Mouse (Mus musculus): ENCODE results near the gene Rwdd4a. TPM values are rescaled to one million over a fixed set of nuclear protein-coding genes. Genes with fewer than 3 reads are reported as not detected.

Rwdd4a gene
- polyA plus RNA-seq, 1 experiment from 2014 or later, result 44.4 TPM

- Histone ChIP-seq H3K4me1 (ENCODE audit: control insufficient read depth, insufficient read depth, low read length) (no peaks in the 10 kb centered on the region), H3K27ac (replicated peaks; ENCODE audit: low read depth, low read length) (no peak overlapping the region), H3K36me3 (ENCODE audit: control insufficient read depth, insufficient read depth, low read length) (peaks cover 8% of the 10 kb centered on the region), H3K4me3 (ENCODE audit: low read depth, low read length) (no peak overlapping the region), H3K9ac (ENCODE audit: low read length) (no peak overlapping the region), H3K9me3 (ENCODE audit: control insufficient read depth, low read length) (no peaks in the 10 kb centered on the region), H3K27me3 (ENCODE audit: control insufficient read depth, insufficient read depth, low read length) (no peaks in the 10 kb centered on the region), H3K4me2 (ENCODE audit: low read depth, severe bottlenecking) (no peak overlapping the region)
- ATAC-seq (ENCODE audit: insufficient number of reproducible peaks, low FRiP score, low TSS enrichment, low read depth) (no peak), DNase-seq (ENCODE audit: low spot score) (no peak)
- WGBS, result 92% methylated on average over 9 of the region's 9 CpGs
Observed at GRCm38 (mm10) chr8:47510930-47511329, 22.5 kb upstream of the Rwdd4a start.

- no peak overlapping the region for H3K9ac ChIP-seq (ENCODE audit: low read length)
- DNase-seq (ENCODE audit: low spot score) (no peak), ATAC-seq (ENCODE audit: insufficient number of reproducible peaks, low FRiP score, low TSS enrichment, low read depth) (no peak)
- H3K4me3 ChIP-seq (ENCODE audit: low read depth, low read length), result no peak overlapping the region
- no peaks in the 10 kb centered on the region for H3K27me3 ChIP-seq (ENCODE audit: control insufficient read depth, insufficient read depth, low read length)
- H3K4me2 ChIP-seq (ENCODE audit: low read depth, severe bottlenecking), result no peak overlapping the region
- H3K4me1 ChIP-seq (ENCODE audit: control insufficient read depth, insufficient read depth, low read length), result no peaks in the 10 kb centered on the region
- WGBS, result 94% methylated on average over 15 of the region's 15 CpGs
- no peak overlapping the region for H3K27ac ChIP-seq (replicated peaks; ENCODE audit: low read depth, low read length)
- no peaks in the 10 kb centered on the region for H3K9me3 ChIP-seq (ENCODE audit: control insufficient read depth, low read length)
- peaks cover 10% of the 10 kb centered on the region for H3K36me3 ChIP-seq (ENCODE audit: control insufficient read depth, insufficient read depth, low read length)
Observed at GRCm38 (mm10) chr8:47513601-47514000, 19.9 kb upstream of the Rwdd4a start.

DNA sequence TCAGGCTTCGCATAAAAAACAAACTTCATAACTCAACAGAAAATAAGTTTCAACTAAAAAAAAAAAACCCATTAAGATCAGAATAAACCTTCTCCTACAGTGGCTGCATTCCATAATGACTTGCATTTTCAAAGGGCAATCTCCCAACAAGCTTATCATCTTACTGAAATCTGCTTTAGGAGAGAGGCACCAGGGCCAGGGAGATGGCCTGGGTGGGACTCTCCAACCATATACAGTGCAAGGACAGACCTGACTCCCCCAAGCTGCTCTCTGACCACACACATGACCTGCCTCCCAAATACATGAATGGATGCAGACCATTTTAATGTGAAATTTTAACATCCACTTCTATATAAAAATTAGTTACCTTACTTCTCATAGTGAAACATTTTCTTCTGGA is 5.4 kb upstream of the Rwdd4a start:
- H3K4me2 ChIP-seq (ENCODE audit: low read depth, severe bottlenecking), result no peak overlapping the region
- 91% methylated on average over 1 of the region's 1 CpGs for WGBS
- H3K9me3 ChIP-seq (ENCODE audit: control insufficient read depth, low read length), result no peaks in the 10 kb centered on the region
- H3K9ac ChIP-seq (ENCODE audit: low read length), result no peak overlapping the region
- H3K36me3 ChIP-seq (ENCODE audit: control insufficient read depth, insufficient read depth, low read length), result peaks cover 3% of the 10 kb centered on the region; the same call in 1 of the 2 replicates
- DNase-seq (ENCODE audit: low spot score) (no peak), ATAC-seq (ENCODE audit: insufficient number of reproducible peaks, low FRiP score, low TSS enrichment, low read depth) (no peak)
- no peak overlapping the region for H3K27ac ChIP-seq (replicated peaks; ENCODE audit: low read depth, low read length)
- H3K4me1 ChIP-seq (ENCODE audit: control insufficient read depth, insufficient read depth, low read length), result peaks cover 4% of the 10 kb centered on the region; the same call in 1 of the 2 replicates
- no peak overlapping the region for H3K4me3 ChIP-seq (ENCODE audit: low read depth, low read length)
- no peaks in the 10 kb centered on the region for H3K27me3 ChIP-seq (ENCODE audit: control insufficient read depth, insufficient read depth, low read length)

GRCm38 (mm10) chr8:47538323-47538722 is 4.9 kb downstream of the Rwdd4a start:
- no peak for DNase-seq (ENCODE audit: low spot score)
- Histone ChIP-seq H3K4me1 (ENCODE audit: control insufficient read depth, insufficient read depth, low read length) (no peaks in the 10 kb centered on the region), H3K9ac (ENCODE audit: low read length) (no peak overlapping the region), H3K4me2 (ENCODE audit: low read depth, severe bottlenecking) (no peak overlapping the region), H3K27ac (replicated peaks; ENCODE audit: low read depth, low read length) (no peak overlapping the region), H3K4me3 (ENCODE audit: low read depth, low read length) (no peak overlapping the region), H3K27me3 (ENCODE audit: control insufficient read depth, insufficient read depth, low read length) (no peaks in the 10 kb centered on the region), H3K36me3 (ENCODE audit: control insufficient read depth, insufficient read depth, low read length) (no peaks in the 10 kb centered on the region), H3K9me3 (ENCODE audit: control insufficient read depth, low read length) (no peaks in the 10 kb centered on the region)
- WGBS, result 91% methylated on average over 4 of the region's 4 CpGs
- no peak for ATAC-seq (ENCODE audit: insufficient number of reproducible peaks, low FRiP score, low TSS enrichment, low read depth)

DNA sequence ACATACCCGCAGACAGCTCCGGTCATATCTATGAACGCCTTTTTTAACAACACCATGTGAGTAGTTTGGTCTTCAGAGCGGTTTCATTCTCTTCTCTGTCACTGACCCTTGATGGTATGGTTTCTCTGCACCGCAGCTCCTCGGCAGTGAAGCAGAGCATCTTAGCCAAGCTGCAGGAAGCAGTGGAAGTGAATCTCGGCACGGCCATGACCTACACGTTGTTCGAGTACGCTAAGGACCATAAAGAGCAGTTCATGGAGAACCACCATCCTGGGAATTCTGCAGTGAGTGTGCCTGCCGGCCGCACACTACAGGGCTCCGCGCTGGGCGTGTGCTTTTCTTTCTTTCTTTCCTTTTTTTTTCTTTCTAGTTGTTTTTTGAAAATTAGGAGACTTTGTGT is 9.3 kb downstream of the Rwdd4a start:
- DNase-seq (ENCODE audit: low spot score), result no peak
- Histone ChIP-seq H3K9me3 (ENCODE audit: control insufficient read depth, low read length) (no peaks in the 10 kb centered on the region), H3K27me3 (ENCODE audit: control insufficient read depth, insufficient read depth, low read length) (no peaks in the 10 kb centered on the region), H3K4me3 (ENCODE audit: low read depth, low read length) (no peak overlapping the region), H3K27ac (replicated peaks; ENCODE audit: low read depth, low read length) (no peak overlapping the region), H3K4me1 (ENCODE audit: control insufficient read depth, insufficient read depth, low read length) (no peaks in the 10 kb centered on the region), H3K9ac (ENCODE audit: low read length) (no peak overlapping the region), H3K36me3 (ENCODE audit: control insufficient read depth, insufficient read depth, low read length) (peaks cover 4% of the 10 kb centered on the region; the same call in 1 of the 2 replicates), H3K4me2 (ENCODE audit: low read depth, severe bottlenecking) (no peak overlapping the region)
- 94% methylated on average over 16 of the region's 16 CpGs for WGBS
- ATAC-seq (ENCODE audit: insufficient number of reproducible peaks, low FRiP score, low TSS enrichment, low read depth), result no peak

- Histone ChIP-seq H3K27ac (replicated peaks; ENCODE audit: low read depth, low read length) (no peak overlapping the region), H3K36me3 (ENCODE audit: control insufficient read depth, insufficient read depth, low read length) (peaks cover 8% of the 10 kb centered on the region; the same call in 1 of the 2 replicates), H3K9me3 (ENCODE audit: control insufficient read depth, low read length) (no peaks in the 10 kb centered on the region), H3K9ac (ENCODE audit: low read length) (no peak overlapping the region), H3K27me3 (ENCODE audit: control insufficient read depth, insufficient read depth, low read length) (no peaks in the 10 kb centered on the region), H3K4me3 (ENCODE audit: low read depth, low read length) (no peak overlapping the region), H3K4me2 (ENCODE audit: low read depth, severe bottlenecking) (no peak overlapping the region), H3K4me1 (ENCODE audit: control insufficient read depth, insufficient read depth, low read length) (no peaks in the 10 kb centered on the region)
- 93% methylated on average over 5 of the region's 5 CpGs for WGBS
- DNase-seq (ENCODE audit: low spot score) (no peak), ATAC-seq (ENCODE audit: insufficient number of reproducible peaks, low FRiP score, low TSS enrichment, low read depth) (no peak)
Observed at GRCm38 (mm10) chr8:47544094-47544493, 10.6 kb downstream of the Rwdd4a start.

DNA sequence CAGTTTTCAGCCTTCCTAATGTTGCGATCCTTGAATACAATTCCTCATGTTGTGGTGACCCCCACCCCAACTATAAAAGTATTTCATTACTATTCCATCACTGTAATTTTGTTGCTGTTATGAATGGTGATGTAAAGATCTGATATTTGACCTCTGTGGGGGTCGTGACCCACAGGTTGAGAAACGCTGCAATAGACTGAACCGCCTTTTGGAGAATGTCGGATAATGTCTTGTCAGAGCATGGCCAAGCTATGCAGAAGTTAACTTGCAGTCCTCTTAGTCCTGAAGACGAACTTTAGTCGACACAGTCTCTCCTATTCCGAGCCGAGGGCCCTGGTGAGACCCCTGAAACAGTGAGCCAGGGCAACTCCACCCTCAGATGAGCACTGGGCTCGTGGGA is 13.6 kb downstream of the Rwdd4a start:
- 96% methylated on average over 10 of the region's 10 CpGs for WGBS
- ATAC-seq (ENCODE audit: insufficient number of reproducible peaks, low FRiP score, low TSS enrichment, low read depth) (no peak), DNase-seq (ENCODE audit: low spot score) (no peak)
- Histone ChIP-seq H3K4me3 (ENCODE audit: low read depth, low read length) (no peak overlapping the region), H3K9ac (ENCODE audit: low read length) (no peak overlapping the region), H3K4me2 (ENCODE audit: low read depth, severe bottlenecking) (no peak overlapping the region), H3K27me3 (ENCODE audit: control insufficient read depth, insufficient read depth, low read length) (no peaks in the 10 kb centered on the region), H3K9me3 (ENCODE audit: control insufficient read depth, low read length) (no peaks in the 10 kb centered on the region), H3K4me1 (ENCODE audit: control insufficient read depth, insufficient read depth, low read length) (no peaks in the 10 kb centered on the region), H3K36me3 (ENCODE audit: control insufficient read depth, insufficient read depth, low read length) (peaks cover 11% of the 10 kb centered on the region; the same call in 1 of the 2 replicates), H3K27ac (replicated peaks; ENCODE audit: low read depth, low read length) (no peak overlapping the region)

GRCm38 (mm10) chr8:47553613-47554012 is 20.1 kb downstream of the Rwdd4a start:
- H3K9ac ChIP-seq (ENCODE audit: low read length), result no peak overlapping the region
- no peaks in the 10 kb centered on the region for H3K9me3 ChIP-seq (ENCODE audit: control insufficient read depth, low read length)
- no peak overlapping the region for H3K4me2 ChIP-seq (ENCODE audit: low read depth, severe bottlenecking)
- no peaks in the 10 kb centered on the region for H3K4me1 ChIP-seq (ENCODE audit: control insufficient read depth, insufficient read depth, low read length)
- ATAC-seq (ENCODE audit: insufficient number of reproducible peaks, low FRiP score, low TSS enrichment, low read depth) (no peak), DNase-seq (ENCODE audit: low spot score) (no peak)
- H3K27ac ChIP-seq (replicated peaks; ENCODE audit: low read depth, low read length), result no peak overlapping the region
- WGBS, result 90% methylated on average over 6 of the region's 6 CpGs
- no peaks in the 10 kb centered on the region for H3K27me3 ChIP-seq (ENCODE audit: control insufficient read depth, insufficient read depth, low read length)
- H3K36me3 ChIP-seq (ENCODE audit: control insufficient read depth, insufficient read depth, low read length), result peaks cover 3% of the 10 kb centered on the region; the same call in 1 of the 2 replicates
- H3K4me3 ChIP-seq (ENCODE audit: low read depth, low read length), result no peak overlapping the region

DNA sequence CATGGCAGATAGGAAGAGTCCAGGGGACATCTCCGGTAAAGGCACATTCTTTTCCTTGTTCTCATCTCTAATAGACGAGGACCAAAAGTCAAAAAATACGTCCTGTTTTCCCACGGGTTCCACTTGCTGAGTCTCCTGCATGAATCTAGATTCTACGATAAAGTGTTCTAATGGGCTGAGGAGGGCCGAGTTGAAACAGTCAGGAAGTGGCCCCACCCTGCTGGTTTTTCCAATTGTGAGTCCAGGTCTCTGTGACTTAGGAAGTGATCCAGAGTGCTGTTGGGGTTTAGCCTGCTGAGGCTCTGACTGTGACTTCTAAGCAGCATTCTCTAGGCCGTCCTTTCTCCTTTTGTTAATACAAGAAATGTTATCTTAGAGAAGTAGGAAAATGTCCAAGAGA is 23.0 kb downstream of the Rwdd4a start:
- Histone ChIP-seq H3K9ac (ENCODE audit: low read length) (no peak overlapping the region), H3K4me1 (ENCODE audit: control insufficient read depth, insufficient read depth, low read length) (no peaks in the 10 kb centered on the region), H3K4me3 (ENCODE audit: low read depth, low read length) (no peak overlapping the region), H3K4me2 (ENCODE audit: low read depth, severe bottlenecking) (no peak overlapping the region), H3K9me3 (ENCODE audit: control insufficient read depth, low read length) (no peaks in the 10 kb centered on the region), H3K36me3 (ENCODE audit: control insufficient read depth, insufficient read depth, low read length) (no peaks in the 10 kb centered on the region), H3K27me3 (ENCODE audit: control insufficient read depth, insufficient read depth, low read length) (no peaks in the 10 kb centered on the region), H3K27ac (replicated peaks; ENCODE audit: low read depth, low read length) (no peak overlapping the region)
- no peak for ATAC-seq (ENCODE audit: insufficient number of reproducible peaks, low FRiP score, low TSS enrichment, low read depth)
- no peak for DNase-seq (ENCODE audit: low spot score)
- 90% methylated on average over 7 of the region's 7 CpGs for WGBS
